Mouse (Mus musculus): ENCODE measurements around the gene 1110051M20Rik. TPM values are rescaled to one million over a fixed set of nuclear protein-coding genes. Genes with fewer than 3 reads are reported as not detected.

1110051M20Rik gene
- polyA plus RNA-seq, 1 experiment = 27.0 TPM

GRCm38 (mm10) chr2:91475791-91476190 is 31.3 kb upstream of the 1110051M20Rik start:
- 60% methylated on average over 7 of the region's 7 CpGs for WGBS

GRCm38 (mm10) chr2:91474358-91474757 is 29.9 kb upstream of the 1110051M20Rik start:
- H3K4me3 ChIP-seq (replicated peaks; ENCODE audit: extremely low read depth, low read depth, low read length) = no peak overlapping the region
- DNase-seq = peak; percentile 38
- H3K4me1 ChIP-seq (ENCODE audit: control insufficient read depth, insufficient read depth, low read length) = no peaks in the 10 kb centered on the region
- TF ChIP-seq POLR2A (IDR thresholded peaks at IDR 0.05; ENCODE audit: borderline replicate concordance, extremely low read depth, low read depth, low read length) (no peak), CTCF (IDR thresholded peaks at IDR 0.05; ENCODE audit: insufficient read depth, low read length) (no peak)
- 66% methylated on average over 12 of the region's 12 CpGs for WGBS

More at GRCm38 (mm10) chr2:91475791-91476190, 31.3 kb upstream of the 1110051M20Rik start:
- DNase-seq = no peak
- Histone ChIP-seq H3K4me1 (ENCODE audit: control insufficient read depth, insufficient read depth, low read length) (no peaks in the 10 kb centered on the region), H3K4me3 (replicated peaks; ENCODE audit: extremely low read depth, low read depth, low read length) (no peak overlapping the region)
- no peak for TF ChIP-seq CTCF (IDR thresholded peaks at IDR 0.05; ENCODE audit: insufficient read depth, low read length)
- TF ChIP-seq POLR2A (IDR thresholded peaks at IDR 0.05; ENCODE audit: borderline replicate concordance, extremely low read depth, low read depth, low read length) = no peak

DNA sequence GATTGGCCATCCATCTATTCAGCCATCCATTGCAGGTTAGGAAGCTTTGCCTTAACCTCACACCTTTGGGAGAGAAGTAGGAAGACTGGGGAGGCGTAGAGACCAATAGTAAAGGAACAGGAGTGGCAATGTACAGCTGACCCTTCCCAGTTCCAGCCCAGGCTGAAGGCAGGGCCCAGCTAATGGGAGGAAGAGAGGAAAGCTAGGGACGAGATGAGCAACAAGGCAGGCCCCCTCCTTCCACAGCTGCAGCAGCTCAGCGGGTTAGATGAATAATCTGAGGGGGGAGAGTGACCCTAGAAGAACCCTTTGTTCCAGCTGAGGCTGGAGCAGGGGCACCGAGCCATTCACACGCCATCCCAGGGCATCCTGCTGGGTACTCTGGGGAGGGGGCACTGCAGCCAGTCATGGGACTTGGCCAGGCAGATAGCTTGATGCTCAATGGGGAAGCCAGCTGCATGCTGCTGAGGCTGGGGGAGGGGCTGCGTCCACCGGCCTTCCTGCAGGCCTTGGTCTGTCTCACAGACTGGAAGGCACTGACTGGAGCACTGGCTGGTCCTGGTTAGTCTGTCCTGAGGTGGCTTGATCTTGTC is 25.6 kb upstream of the 1110051M20Rik start:
- Histone ChIP-seq H3K4me3 (replicated peaks; ENCODE audit: extremely low read depth, low read depth, low read length) (no peak overlapping the region), H3K4me1 (ENCODE audit: control insufficient read depth, insufficient read depth, low read length) (peaks cover 2% of the 10 kb centered on the region; the same call in 1 of the 2 replicates)
- TF ChIP-seq CTCF (IDR thresholded peaks at IDR 0.05; ENCODE audit: insufficient read depth, low read length) (no peak), POLR2A (IDR thresholded peaks at IDR 0.05; ENCODE audit: borderline replicate concordance, extremely low read depth, low read depth, low read length) (no peak)
- DNase-seq = no peak
- WGBS = 47% methylated on average over 7 of the region's 7 CpGs

DNA sequence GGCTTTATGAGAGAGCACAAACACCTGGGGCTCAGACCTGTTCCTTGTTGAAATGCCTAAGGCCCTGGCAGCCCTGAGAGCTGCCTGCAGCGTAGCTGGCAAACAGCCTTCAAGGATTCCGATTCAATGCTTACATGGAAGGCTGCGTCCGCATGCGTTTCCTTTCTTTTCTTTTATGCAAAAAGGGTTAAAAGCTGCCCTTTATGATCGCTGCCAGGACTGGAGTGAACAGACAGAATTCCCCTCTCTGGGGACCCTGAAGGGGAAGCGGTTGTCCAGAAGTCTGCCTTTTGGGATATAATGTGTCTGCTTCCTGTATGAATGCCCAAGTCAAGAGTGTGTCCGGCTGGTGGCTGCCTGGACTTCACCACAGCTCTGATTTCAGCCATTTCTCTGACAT is 23.1 kb upstream of the 1110051M20Rik start:
- 40% methylated on average over 8 of the region's 8 CpGs for WGBS
- no peak overlapping the region for H3K4me3 ChIP-seq (replicated peaks; ENCODE audit: extremely low read depth, low read depth, low read length)

DNA sequence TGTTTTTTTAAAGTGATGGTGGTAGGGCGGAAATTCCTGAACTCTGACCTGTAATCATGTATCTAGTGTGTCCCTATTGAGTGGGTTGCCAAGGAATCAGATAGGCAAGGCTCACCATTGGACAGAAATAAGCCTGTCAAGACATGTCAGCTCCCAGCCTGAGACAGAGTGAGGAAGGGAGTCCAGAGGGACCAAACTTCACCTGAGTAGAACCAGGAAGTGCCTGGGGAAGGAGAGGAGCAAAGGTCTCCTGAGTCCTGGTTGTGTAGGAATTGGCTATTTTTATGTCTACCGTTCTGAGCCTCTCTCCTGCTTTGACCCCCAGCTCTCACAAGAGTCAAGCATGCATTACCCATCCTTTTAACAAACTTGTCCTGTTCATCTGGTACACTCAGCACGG is 21.4 kb upstream of the 1110051M20Rik start:
- TF ChIP-seq POLR2A (IDR thresholded peaks at IDR 0.05; ENCODE audit: borderline replicate concordance, extremely low read depth, low read depth, low read length) = no peak
- Histone ChIP-seq H3K4me3 (replicated peaks; ENCODE audit: extremely low read depth, low read depth, low read length) (no peak overlapping the region), H3K4me1 (ENCODE audit: control insufficient read depth, insufficient read depth, low read length) (peaks cover 16% of the 10 kb centered on the region)
- no peak for DNase-seq
- WGBS = 67% methylated on average over 3 of the region's 3 CpGs

More for the DNA sequence above, 23.1 kb upstream of the 1110051M20Rik start:
- H3K4me1 ChIP-seq (ENCODE audit: control insufficient read depth, insufficient read depth, low read length) = peaks cover 6% of the 10 kb centered on the region
- TF ChIP-seq CTCF (IDR thresholded peaks at IDR 0.05; ENCODE audit: insufficient read depth, low read length) (no peak), POLR2A (IDR thresholded peaks at IDR 0.05; ENCODE audit: borderline replicate concordance, extremely low read depth, low read depth, low read length) (no peak)
- no peak for DNase-seq

GRCm38 (mm10) chr2:91462681-91463080 is 18.2 kb upstream of the 1110051M20Rik start:
- WGBS = 39% methylated on average over 12 of the region's 12 CpGs
- no peak for DNase-seq
- TF ChIP-seq POLR2A (IDR thresholded peaks at IDR 0.05; ENCODE audit: borderline replicate concordance, extremely low read depth, low read depth, low read length) = no peak
- no peak for TF ChIP-seq CTCF (IDR thresholded peaks at IDR 0.05; ENCODE audit: insufficient read depth, low read length)
- H3K4me3 ChIP-seq (replicated peaks; ENCODE audit: extremely low read depth, low read depth, low read length) = no peak overlapping the region
- H3K4me1 ChIP-seq (ENCODE audit: control insufficient read depth, insufficient read depth, low read length) = peaks cover 20% of the 10 kb centered on the region

GRCm38 (mm10) chr2:91462196-91462595 is 17.7 kb upstream of the 1110051M20Rik start:
- no peak for DNase-seq
- H3K4me3 ChIP-seq (replicated peaks; ENCODE audit: extremely low read depth, low read depth, low read length) = no peak overlapping the region
- 47% methylated on average over 2 of the region's 2 CpGs for WGBS
- TF ChIP-seq CTCF (IDR thresholded peaks at IDR 0.05; ENCODE audit: insufficient read depth, low read length) (no peak), POLR2A (IDR thresholded peaks at IDR 0.05; ENCODE audit: borderline replicate concordance, extremely low read depth, low read depth, low read length) (no peak)
- H3K4me1 ChIP-seq (ENCODE audit: control insufficient read depth, insufficient read depth, low read length) = peaks cover 20% of the 10 kb centered on the region

GRCm38 (mm10) chr2:91461341-91461740 is 16.8 kb upstream of the 1110051M20Rik start:
- 63% methylated on average over 3 of the region's 3 CpGs for WGBS
- no peak for DNase-seq
- TF ChIP-seq CTCF (IDR thresholded peaks at IDR 0.05; ENCODE audit: insufficient read depth, low read length) (no peak), POLR2A (IDR thresholded peaks at IDR 0.05; ENCODE audit: borderline replicate concordance, extremely low read depth, low read depth, low read length) (no peak)
- no peak overlapping the region for H3K4me3 ChIP-seq (replicated peaks; ENCODE audit: extremely low read depth, low read depth, low read length)
- peaks cover 20% of the 10 kb centered on the region for H3K4me1 ChIP-seq (ENCODE audit: control insufficient read depth, insufficient read depth, low read length)

GRCm38 (mm10) chr2:91460771-91461170 is 16.3 kb upstream of the 1110051M20Rik start:
- WGBS = 66% methylated on average over 7 of the region's 7 CpGs
- Histone ChIP-seq H3K4me3 (replicated peaks; ENCODE audit: extremely low read depth, low read depth, low read length) (no peak overlapping the region), H3K4me1 (ENCODE audit: control insufficient read depth, insufficient read depth, low read length) (peaks cover 17% of the 10 kb centered on the region)
- TF ChIP-seq CTCF (IDR thresholded peaks at IDR 0.05; ENCODE audit: insufficient read depth, low read length) = no peak
- no peak for TF ChIP-seq POLR2A (IDR thresholded peaks at IDR 0.05; ENCODE audit: borderline replicate concordance, extremely low read depth, low read depth, low read length)
- DNase-seq = no peak

DNA sequence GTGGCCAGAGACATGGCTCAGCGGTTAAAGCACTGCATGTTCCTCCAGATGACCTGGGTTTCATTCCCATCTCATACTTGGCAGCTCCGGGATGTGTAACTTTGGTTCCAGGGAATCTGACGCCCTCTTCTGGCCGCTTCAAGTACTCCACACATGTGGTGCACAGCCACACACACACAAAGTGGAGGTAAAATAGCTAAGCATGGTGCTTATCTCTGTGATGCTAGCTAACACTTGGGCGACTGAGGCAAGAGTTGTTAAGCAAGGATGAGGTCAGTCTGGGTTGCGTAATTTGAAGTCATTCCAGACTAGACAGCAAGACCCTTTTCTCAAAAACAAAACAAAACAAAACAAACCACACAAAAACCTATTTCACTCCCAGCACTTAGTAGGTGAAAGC is 15.6 kb upstream of the 1110051M20Rik start:
- 79% methylated on average over 6 of the region's 6 CpGs for WGBS
- DNase-seq = no peak
- peaks cover 17% of the 10 kb centered on the region for H3K4me1 ChIP-seq (ENCODE audit: control insufficient read depth, insufficient read depth, low read length)
- peak overlapping the region; percentile 35 for H3K4me3 ChIP-seq (replicated peaks; ENCODE audit: extremely low read depth, low read depth, low read length)
- TF ChIP-seq CTCF (IDR thresholded peaks at IDR 0.05; ENCODE audit: insufficient read depth, low read length) (peak; percentile 23; the same call in 1 of the 2 replicates), POLR2A (IDR thresholded peaks at IDR 0.05; ENCODE audit: borderline replicate concordance, extremely low read depth, low read depth, low read length) (no peak)
